In genomic region chr4:142267832-142268231, GRCm38 (mm10) we compare ENCODE assay signal across 17 mouse cellular contexts. TPM values are rescaled to one million over a fixed set of nuclear protein-coding genes. Genes with fewer than 3 reads are reported as not detected.
A peak's percentile ranks its signal among the peaks of the same experiment; 100 is the strongest.
DNase-seq lines count a peak whose midpoint lies in the region; ATAC-seq lines count a peak whose summit lies in the region.
"Had no signal": no experiment of that assay in that cellular context is flagged by ENCODE, and none has a peak within 500 bp of the region (broad histone marks: within the 10 kb centered on the region; RNA-seq: fewer than 3 reads in every experiment).

No protein-coding gene starts in this region.

- no peaks in the 10 kb centered on the region for H3K27me3 ChIP-seq in hindbrain, embryonic 11.5 days (ENCODE audit: control insufficient read depth, insufficient read depth, low read length)
- no peaks in the 10 kb centered on the region for H3K27me3 ChIP-seq in hindbrain, embryonic 10.5 days (ENCODE audit: insufficient read depth, poor library complexity, severe bottlenecking)
- H3K27me3 ChIP-seq in forebrain, embryonic 16.5 days (replicated peaks; ENCODE audit: control insufficient read depth, insufficient read depth, low read length): no peaks in the 10 kb centered on the region
- H3K27me3 ChIP-seq in midbrain, embryonic 12.5 days: no peaks in the 10 kb centered on the region
- H3K27me3 ChIP-seq: embryonic facial prominence, embryonic 13.5 days had no signal

- H3K27ac ChIP-seq in hindbrain, embryonic 11.5 days (ENCODE audit: low read depth, low read length): no peak overlapping the region
- no peak overlapping the region for H3K27ac ChIP-seq in hindbrain, embryonic 10.5 days
- peak overlapping the region; percentile 62; the same call in 1 of the 2 replicates for H3K27ac ChIP-seq in forebrain, embryonic 16.5 days (ENCODE audit: low read length)
- 0 out of 2 replicates have a peak overlapping the region, but pooled peaks have one; percentile 22 for H3K27ac ChIP-seq in midbrain, embryonic 12.5 days (replicated peaks)
- H3K27ac ChIP-seq: embryonic facial prominence, embryonic 13.5 days; layer of hippocampus, adult 2 months; macrophage had no signal

- 30% methylated on average over 4 of the region's 4 CpGs for WGBS in hindbrain, embryonic 11.5 days
- WGBS in hindbrain, embryonic 10.5 days: 27% methylated on average over 4 of the region's 4 CpGs
- 11% methylated on average over 4 of the region's 4 CpGs for WGBS in forebrain, embryonic 16.5 days
- WGBS in midbrain, embryonic 12.5 days: 27% methylated on average over 4 of the region's 4 CpGs

- no peaks in the 10 kb centered on the region for H3K4me1 ChIP-seq in hindbrain, embryonic 11.5 days (replicated peaks; ENCODE audit: control insufficient read depth, insufficient read depth, low read length)
- H3K4me1 ChIP-seq in hindbrain, embryonic 10.5 days (replicated peaks): peaks cover 21% of the 10 kb centered on the region
- H3K4me1 ChIP-seq in forebrain, embryonic 16.5 days (replicated peaks; ENCODE audit: control insufficient read depth, insufficient read depth, low read length): peaks cover 16% of the 10 kb centered on the region
- H3K4me1 ChIP-seq in midbrain, embryonic 12.5 days: peaks cover 11% of the 10 kb centered on the region

- H3K9me3 ChIP-seq in hindbrain, embryonic 11.5 days (ENCODE audit: control insufficient read depth, low read length): no peaks in the 10 kb centered on the region
- H3K9me3 ChIP-seq in hindbrain, embryonic 10.5 days: peaks cover 6% of the 10 kb centered on the region; the same call in 1 of the 2 replicates
- H3K9me3 ChIP-seq in forebrain, embryonic 16.5 days (ENCODE audit: control insufficient read depth, low read length): no peaks in the 10 kb centered on the region
- 0 out of 2 replicates have a peak, but pooled peaks cover 5% of the 10 kb centered on the region for H3K9me3 ChIP-seq in midbrain, embryonic 12.5 days

- DNase-seq in hindbrain, embryonic 11.5 days (ENCODE audit: low spot score): no peak
- DNase-seq in hindbrain, embryonic 10.5 days (ENCODE audit: low spot score): no peak
- peak; percentile 61 for DNase-seq in Muller cell, postnatal 12 days (ENCODE audit: inconsistent ontology term)
- no peak for DNase-seq in layer of hippocampus, postnatal 10 days (ENCODE audit: low spot score in 2 of 2)
- DNase-seq in cerebellum, adult 8-10 months: no peak
- DNase-seq: gastrocnemius, postnatal 25 days; liver; lung, adult 2 months; thymus, postnatal 36 days had no signal

- no peak overlapping the region for H3K4me3 ChIP-seq in hindbrain, embryonic 11.5 days (ENCODE audit: low read depth, low read length)
- no peak overlapping the region for H3K4me3 ChIP-seq in hindbrain, embryonic 10.5 days
- H3K4me3 ChIP-seq in forebrain, embryonic 16.5 days (replicated peaks; ENCODE audit: low read length): no peak overlapping the region
- no peak overlapping the region for H3K4me3 ChIP-seq in midbrain, embryonic 12.5 days
- H3K4me3 ChIP-seq: embryonic facial prominence, embryonic 13.5 days; layer of hippocampus, adult 2 months had no signal

- peak; percentile 30; the same call in 1 of the 2 replicates for ATAC-seq in hindbrain, embryonic 11.5 days (ENCODE audit: low FRiP score)
- ATAC-seq in forebrain, embryonic 16.5 days: no peak
- peak; percentile 52; the same call in 1 of the 2 replicates for ATAC-seq in midbrain, embryonic 12.5 days (ENCODE audit: low FRiP score, low read depth)
- no peak for ATAC-seq in cerebellum, adult (ENCODE audit: insufficient number of reproducible peaks, low FRiP score, low TSS enrichment)
- ATAC-seq: intestine, embryonic 16.5 days had no signal

- H3K9ac ChIP-seq in hindbrain, embryonic 11.5 days (ENCODE audit: low read depth, low read length): no peak overlapping the region
- H3K9ac ChIP-seq in forebrain, embryonic 16.5 days (replicated peaks; ENCODE audit: low read depth, low read length): no peak overlapping the region
- H3K9ac ChIP-seq in midbrain, embryonic 12.5 days (replicated peaks): no peak overlapping the region
- H3K9ac ChIP-seq: embryonic facial prominence, embryonic 13.5 days had no signal

- H3K4me2 ChIP-seq in hindbrain, embryonic 11.5 days (replicated peaks; ENCODE audit: low read depth, low read length): no peak overlapping the region
- no peak overlapping the region for H3K4me2 ChIP-seq in forebrain, embryonic 16.5 days (ENCODE audit: low read length)
- H3K4me2 ChIP-seq in midbrain, embryonic 12.5 days (replicated peaks): no peak overlapping the region
- H3K4me2 ChIP-seq: embryonic facial prominence, embryonic 13.5 days; heart, embryonic 11.5 days had no signal

- no peaks in the 10 kb centered on the region for H3K36me3 ChIP-seq in hindbrain, embryonic 11.5 days (ENCODE audit: control insufficient read depth, insufficient read depth, low read length)
- H3K36me3 ChIP-seq in hindbrain, embryonic 10.5 days: 0 out of 2 replicates have a peak, but pooled peaks cover 3% of the 10 kb centered on the region
- H3K36me3 ChIP-seq in forebrain, embryonic 16.5 days (ENCODE audit: control insufficient read depth, insufficient read depth): no peaks in the 10 kb centered on the region
- no peaks in the 10 kb centered on the region for H3K36me3 ChIP-seq in midbrain, embryonic 12.5 days
- H3K36me3 ChIP-seq: embryonic facial prominence, embryonic 13.5 days had no signal

RNA-seq across cellular contexts. Expression of gene Kazn, which starts 28.6 kb away (rescaled TPM):
- polyA plus RNA-seq in hindbrain, embryonic 11.5 days (2014; fragmentation: Nextera tagmentation; extraction: Ambion mirVana): 11.3 and 11.8 TPM in 2 replicates
- 11.4 and 14.3 TPM in 2 replicates for polyA plus RNA-seq in hindbrain, embryonic 10.5 days (2016; fragmentation: Nextera tagmentation; extraction: Ambion mirVana)
- polyA plus RNA-seq in forebrain, embryonic 16.5 days (2015; fragmentation: Nextera tagmentation; extraction: Ambion mirVana): 26.5 and 27.6 TPM in 2 replicates
- polyA plus RNA-seq in midbrain, embryonic 12.5 days (2016; fragmentation: Nextera tagmentation; extraction: Ambion mirVana): 20.9 and 22.0 TPM in 2 replicates
- total RNA-seq in layer of hippocampus, postnatal 10 days (2021): 10 to 100 TPM; 40.3 to 52.8 TPM
- polyA plus RNA-seq: macrophage had no signal

Comparison
In these comparisons a context has a peak if more than half of its experiments do, and no peak if none do; other contexts are left out.
1. ATAC-seq: peak in hindbrain, embryonic 11.5 days (single experiment) and midbrain, embryonic 12.5 days (single experiment); none in forebrain, embryonic 16.5 days (single experiment) and cerebellum, adult (single experiment).
2. H3K27ac ChIP-seq: peak in forebrain, embryonic 16.5 days (single experiment) and midbrain, embryonic 12.5 days (single experiment); none in hindbrain, embryonic 11.5 days (single experiment) and hindbrain, embryonic 10.5 days (single experiment).